Mouse (Mus musculus) embryonic fibroblast, embryonic 13.5 days (primary cell): ENCODE measurements around the gene Usp47. TPM values are rescaled to one million over a fixed set of nuclear protein-coding genes. Genes with fewer than 3 reads are reported as not detected.

Experiments used
- H3K27ac ChIP-seq: 2 replicates; pipeline ENCODE4 v1.5.1; 2012; ENCODE audit warnings: low read length, control low read depth, inconsistent platforms; ENCODE audit not compliant: insufficient read depth
- H3K4me1 ChIP-seq: 2 replicates; pipeline ENCODE4 v1.6.1; 2011; ENCODE audit warnings: low read length; ENCODE audit not compliant: control insufficient read depth, insufficient read depth
- H3K4me3 ChIP-seq: 2 replicates; pipeline ENCODE4 v1.5.1; 2011; ENCODE audit warnings: mild to moderate bottlenecking, control low read depth, low read length; ENCODE audit not compliant: insufficient read depth
- CTCF ChIP-seq: IDR thresholded peaks from 2 replicates; pipeline ENCODE4 v1.5.1; 2011; ENCODE audit warnings: mild to moderate bottlenecking, control low read depth, low read length, moderate library complexity, borderline replicate concordance; ENCODE audit not compliant: insufficient read depth
- POLR2A ChIP-seq: IDR thresholded peaks from 2 replicates; pipeline ENCODE4 v1.6.1; 2011; ENCODE audit warnings: low read depth, mild to moderate bottlenecking, control low read depth, low read length, moderate library complexity
- polyA plus RNA-seq: library from polyadenylated mRNA; stranded (reverse); fragments of >200 nt; gene quantifications from 2 replicates; pipeline ENCODE4 v1.2.4, GENCODE M21; 2011; ENCODE audit warnings: low read depth; ENCODE audit not compliant: missing spikeins, insufficient read length

Gene Usp47
- polyA plus RNA-seq, 1 experiment: 123 TPM

GRCm38 (mm10) chr7:112000166-112000565 is 23.1 kb upstream of the Usp47 start:
- TF ChIP-seq CTCF (no peak), POLR2A (no peak)
- H3K27ac ChIP-seq: no peak overlapping the region
- H3K4me1 ChIP-seq: no peaks in the 10 kb centered on the region
- no peak overlapping the region for H3K4me3 ChIP-seq

DNA sequence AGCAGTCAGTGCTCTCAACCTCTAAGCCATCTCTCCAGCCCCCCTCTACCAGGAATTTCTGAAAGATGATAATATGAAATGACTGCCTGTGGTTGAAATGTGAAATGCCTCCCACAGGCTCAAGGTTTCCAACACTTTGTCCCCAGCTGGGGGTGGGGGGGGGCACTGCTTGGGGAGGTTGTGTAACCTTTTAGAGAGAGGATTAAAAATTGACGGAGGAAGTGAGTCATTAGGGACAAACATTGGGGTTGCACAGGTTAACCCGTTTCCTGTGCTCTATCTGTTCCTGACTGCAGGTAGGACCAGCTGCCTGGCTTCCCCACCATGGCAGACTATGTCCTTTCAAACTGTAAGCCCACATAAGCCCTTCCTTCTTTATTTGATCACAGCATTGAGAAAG is 12.8 kb upstream of the Usp47 start:
- peaks cover 10% of the 10 kb centered on the region for H3K4me1 ChIP-seq
- H3K27ac ChIP-seq: peak overlapping the region; percentile 71
- TF ChIP-seq CTCF (no peak), POLR2A (no peak)
- no peak overlapping the region for H3K4me3 ChIP-seq

GRCm38 (mm10) chr7:112010976-112011375 is 12.3 kb upstream of the Usp47 start:
- TF ChIP-seq CTCF (no peak), POLR2A (no peak)
- Histone ChIP-seq H3K4me3 (no peak overlapping the region), H3K27ac (peak overlapping the region; percentile 71), H3K4me1 (peaks cover 10% of the 10 kb centered on the region)

GRCm38 (mm10) chr7:112012102-112012501 is 11.2 kb upstream of the Usp47 start:
- H3K4me3 ChIP-seq: no peak overlapping the region
- TF ChIP-seq CTCF (no peak), POLR2A (no peak)
- H3K4me1 ChIP-seq: peaks cover 10% of the 10 kb centered on the region
- H3K27ac ChIP-seq: peak overlapping the region; percentile 71

DNA sequence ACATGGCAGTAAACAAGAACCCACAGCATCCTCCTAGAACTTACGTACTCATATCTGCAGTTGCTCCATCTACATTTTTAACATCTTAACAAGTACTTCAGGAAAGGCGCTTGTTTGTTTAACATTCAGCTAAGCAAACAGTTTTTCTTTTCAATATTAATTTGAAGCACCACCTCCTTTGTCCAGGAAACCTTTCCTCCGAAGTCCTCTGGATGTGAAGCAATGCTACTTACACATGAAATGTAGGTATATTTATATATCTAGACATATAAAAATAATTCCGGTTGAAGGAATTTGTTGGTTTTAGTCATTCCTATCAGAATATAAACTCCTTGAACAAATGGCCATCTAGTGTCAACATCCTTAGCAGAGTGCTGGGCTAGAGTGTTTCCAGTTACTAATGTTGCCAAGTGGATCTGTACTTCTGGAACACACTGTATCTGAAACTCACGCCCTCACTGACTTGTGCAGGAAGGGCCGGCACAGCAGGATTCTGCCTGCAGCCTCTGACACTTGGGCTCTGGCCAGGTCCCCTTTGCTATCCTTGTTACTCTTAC is 10.6 kb upstream of the Usp47 start:
- Histone ChIP-seq H3K27ac (peak overlapping the region; percentile 71), H3K4me3 (no peak overlapping the region), H3K4me1 (peaks cover 10% of the 10 kb centered on the region)
- TF ChIP-seq POLR2A (no peak), CTCF (no peak)

GRCm38 (mm10) chr7:112014148-112014547 is 9.2 kb upstream of the Usp47 start:
- peaks cover 10% of the 10 kb centered on the region for H3K4me1 ChIP-seq
- TF ChIP-seq CTCF (no peak), POLR2A (no peak)
- H3K27ac ChIP-seq: no peak overlapping the region
- H3K4me3 ChIP-seq: no peak overlapping the region

- Histone ChIP-seq H3K4me1 (peaks cover 2% of the 10 kb centered on the region; the same call in 1 of the 2 replicates), H3K4me3 (peak overlapping the region; percentile 42), H3K27ac (peak overlapping the region; percentile 87)
- TF ChIP-seq POLR2A: no peak
- TF ChIP-seq CTCF: no peak
These were observed 676 bp upstream of the Usp47 start for GRCm38 (mm10) chr7:112022506-112023149.

DNA sequence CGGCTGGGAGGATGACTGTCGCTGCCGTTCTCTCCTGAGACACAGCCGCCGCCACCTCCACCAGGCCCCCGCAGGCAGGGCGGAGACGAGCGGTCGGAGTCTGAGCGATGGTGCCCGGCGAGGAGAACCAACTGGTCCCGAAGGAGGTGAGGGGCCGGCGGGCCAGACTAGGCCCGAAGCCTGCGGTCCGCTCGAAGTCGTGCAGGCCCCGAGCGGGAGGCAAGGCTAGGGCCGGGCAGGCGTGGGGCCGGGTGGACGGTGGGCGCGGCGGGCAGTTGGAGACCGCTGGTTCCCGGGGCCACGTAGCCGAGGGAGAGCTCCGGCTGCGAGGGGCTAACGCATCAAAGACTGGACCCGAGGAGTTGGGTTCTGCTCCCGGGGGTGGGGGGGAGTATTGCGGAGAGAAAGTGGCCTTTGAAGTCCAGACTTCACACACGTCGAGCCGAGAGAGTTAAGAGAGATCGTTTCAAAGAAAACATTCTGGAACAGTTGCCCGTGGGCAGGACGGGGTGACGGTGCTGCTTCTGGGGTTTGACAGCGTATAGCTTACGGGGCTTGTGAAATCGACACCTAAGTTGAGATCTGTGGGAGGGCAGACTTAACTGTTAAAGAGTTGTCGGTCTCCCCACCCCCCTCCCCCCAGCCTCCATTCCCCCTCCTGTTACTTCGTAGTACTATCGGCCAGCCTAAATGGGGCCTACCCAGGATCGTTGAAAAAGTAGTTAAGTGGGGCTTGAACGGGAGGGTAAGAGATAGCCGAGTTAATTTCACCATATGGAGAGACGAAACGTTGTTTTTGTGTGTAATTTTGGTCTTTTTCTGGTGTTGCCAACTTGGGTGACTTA is 519 bp downstream of the Usp47 start:
- Histone ChIP-seq H3K4me1 (peaks cover 2% of the 10 kb centered on the region; the same call in 1 of the 2 replicates), H3K27ac (peak overlapping the region; percentile 87), H3K4me3 (peak overlapping the region; percentile 86)
- no peak for TF ChIP-seq CTCF
- peak; percentile 49 for TF ChIP-seq POLR2A

DNA sequence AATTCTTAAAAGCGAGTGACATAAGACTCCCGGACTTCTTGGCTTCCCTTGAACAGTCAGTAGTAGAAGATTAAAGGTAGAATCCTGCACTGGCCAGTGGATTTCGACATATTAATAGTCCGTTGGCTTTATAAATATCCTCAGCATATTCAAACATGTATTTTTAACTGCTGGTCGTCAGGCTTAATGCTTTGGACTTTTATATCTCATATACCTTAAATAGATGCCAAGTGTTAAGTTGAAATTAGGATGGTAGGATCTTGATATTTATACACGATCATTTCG is 1.1 kb downstream of the Usp47 start:
- TF ChIP-seq CTCF: no peak
- TF ChIP-seq POLR2A: no peak
- Histone ChIP-seq H3K27ac (peak overlapping the region; percentile 87), H3K4me3 (peak overlapping the region; percentile 86), H3K4me1 (peaks cover 2% of the 10 kb centered on the region; the same call in 1 of the 2 replicates)

DNA sequence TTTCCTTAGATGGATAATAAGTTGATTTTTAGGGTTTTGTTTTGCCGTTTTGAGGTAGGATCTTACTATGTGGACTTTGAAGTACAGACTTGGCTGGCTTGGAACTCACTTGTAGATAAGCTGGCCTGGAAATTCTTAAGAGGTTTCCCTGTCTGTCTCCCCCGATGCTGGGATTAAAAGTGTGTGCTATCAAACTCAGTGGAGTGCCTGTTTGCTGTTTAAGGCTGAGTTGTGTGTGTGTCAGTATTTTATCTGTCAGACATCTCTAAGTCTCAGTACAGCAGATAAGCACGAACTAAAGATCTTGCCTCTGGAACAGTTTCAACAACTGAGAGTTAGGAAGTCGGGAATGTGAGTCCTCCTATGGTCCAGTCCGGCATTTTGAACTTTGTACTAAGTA is 1.6 kb downstream of the Usp47 start:
- H3K27ac ChIP-seq: peak overlapping the region; percentile 65
- H3K4me1 ChIP-seq: peaks cover 5% of the 10 kb centered on the region; the same call in 1 of the 2 replicates
- TF ChIP-seq CTCF (no peak), POLR2A (no peak)
- peak overlapping the region; percentile 98 for H3K4me3 ChIP-seq
